Mouse (Mus musculus) embryonic fibroblast, embryonic 13.5 days (primary cell): ENCODE data around the gene Sf3b3.

Experiments
- CTCF ChIP-seq: IDR thresholded peaks from 2 replicates; pipeline ENCODE4 v1.5.1; 2011; ENCODE audit warnings: mild to moderate bottlenecking, control low read depth, low read length, moderate library complexity, borderline replicate concordance; ENCODE audit not compliant: insufficient read depth
- POLR2A ChIP-seq: IDR thresholded peaks from 2 replicates; pipeline ENCODE4 v1.6.1; 2011; ENCODE audit warnings: low read depth, mild to moderate bottlenecking, control low read depth, low read length, moderate library complexity

GRCm38 (mm10) chr8:110802988-110803387 is 43.6 kb downstream of the Sf3b3 start:
- TF ChIP-seq POLR2A = no peak
- TF ChIP-seq CTCF = no peak
